ENCODE assay signal across 8 mouse cellular contexts in genomic region chr2:158409595-158410021, GRCm38 (mm10). TPM values are rescaled to one million over a fixed set of nuclear protein-coding genes. Genes with fewer than 3 reads are reported as not detected.
DNase-seq lines count a peak whose midpoint lies in the region; ATAC-seq and TF ChIP-seq lines count a peak whose summit lies in the region.

Gene Ralgapb, plus strand, starts transcription at chr2:158409848.

- peak; percentile 88 for ATAC-seq in heart, embryonic 15.5 days (replicated peaks; ENCODE audit: insufficient number of reproducible peaks, insufficient read depth, low FRiP score, low read depth)
- peak; percentile 84 for ATAC-seq in liver, embryonic 14.5 days (ENCODE audit: insufficient read depth)
- ATAC-seq in neural tube, embryonic 11.5 days (ENCODE audit: insufficient read depth, low FRiP score, low TSS enrichment): peak; percentile 87
- ATAC-seq in stomach, postnatal 0 days (ENCODE audit: low FRiP score, low TSS enrichment): peak; percentile 89

- H3K9ac ChIP-seq in heart, embryonic 15.5 days: peak within 1 kb of the TSS; percentile 90
- peak within 1 kb of the TSS; percentile 97 for H3K9ac ChIP-seq in liver, embryonic 14.5 days (replicated peaks)
- peak within 1 kb of the TSS; percentile 84 for H3K9ac ChIP-seq in neural tube, embryonic 11.5 days (ENCODE audit: low read length)
- peak within 1 kb of the TSS; percentile 91 for H3K9ac ChIP-seq in stomach, postnatal 0 days (ENCODE audit: low read length)

- DNase-seq in CD8-positive naive resting alpha-beta T cell, adult 2 months (ENCODE audit: low read depth in 2 of 2, low spot score in 2 of 2): peak; percentile 98 to 99
- DNase-seq in c-Kit-positive CD71-negative TER-119-negative erythroid progenitor cells, embryonic 14.5 days (ENCODE audit: low read depth): peak; percentile 95
- DNase-seq in forebrain, embryonic 10.5 days (ENCODE audit: extremely low spot score, low spot score): peak; percentile 99
- DNase-seq in kidney, postnatal 25 days: peak; percentile 98
- peak; percentile 91 to 94 (median 93) for DNase-seq in liver, embryonic 14.5 days (ENCODE audit: low read depth in 3 of 3, low spot score in 3 of 3)
- peak; percentile 99 for DNase-seq in neural tube, embryonic 11.5 days (ENCODE audit: low spot score)
- peak; percentile 98 for DNase-seq in stomach, postnatal 0 days (ENCODE audit: low spot score)

- H3K4me2 ChIP-seq in heart, embryonic 15.5 days: peak within 1 kb of the TSS; percentile 93
- H3K4me2 ChIP-seq in liver, embryonic 14.5 days (ENCODE audit: low read depth): peak within 1 kb of the TSS; percentile 97
- peak within 1 kb of the TSS; percentile 92 for H3K4me2 ChIP-seq in neural tube, embryonic 11.5 days (ENCODE audit: low read depth)
- H3K4me2 ChIP-seq in stomach, postnatal 0 days (replicated peaks; ENCODE audit: low read depth): peak within 1 kb of the TSS; percentile 90

- H3K4me3 ChIP-seq in forebrain, embryonic 10.5 days: peak within 1 kb of the TSS; percentile 96
- H3K4me3 ChIP-seq in heart, embryonic 15.5 days: peak within 1 kb of the TSS; percentile 97
- peak within 1 kb of the TSS; percentile 84 to 99 for H3K4me3 ChIP-seq in liver, embryonic 14.5 days (ENCODE audit: insufficient read depth in 1 of 2, low read depth in 2 of 2, low read length in 2 of 2)
- H3K4me3 ChIP-seq in neural tube, embryonic 11.5 days (ENCODE audit: low read depth, low read length): peak within 1 kb of the TSS; percentile 91
- H3K4me3 ChIP-seq in stomach, postnatal 0 days (ENCODE audit: low read depth, low read length): peak within 1 kb of the TSS; percentile 85

- peak within 1 kb of the TSS; percentile 93 for H3K27ac ChIP-seq in forebrain, embryonic 10.5 days
- H3K27ac ChIP-seq in heart, embryonic 15.5 days: peak within 1 kb of the TSS; percentile 91
- peak within 1 kb of the TSS; percentile 67 for H3K27ac ChIP-seq in liver, embryonic 14.5 days
- peak within 1 kb of the TSS; percentile 81; the same call in 1 of the 2 replicates for H3K27ac ChIP-seq in neural tube, embryonic 11.5 days (ENCODE audit: low read depth, low read length)
- H3K27ac ChIP-seq in stomach, postnatal 0 days (replicated peaks): peak within 1 kb of the TSS; percentile 93

- no peaks in the 10 kb centered on the region for H3K36me3 ChIP-seq in forebrain, embryonic 10.5 days (replicated peaks)
- H3K36me3 ChIP-seq in heart, embryonic 15.5 days: no peaks in the 10 kb centered on the region
- H3K36me3 ChIP-seq in liver, embryonic 14.5 days (replicated peaks; ENCODE audit: control insufficient read depth, insufficient read depth, low read depth): no peaks in the 10 kb centered on the region
- no peaks in the 10 kb centered on the region for H3K36me3 ChIP-seq in neural tube, embryonic 11.5 days (ENCODE audit: control insufficient read depth, insufficient read depth, low read length)
- H3K36me3 ChIP-seq in stomach, postnatal 0 days (ENCODE audit: control insufficient read depth, insufficient read depth, low read length): no peaks in the 10 kb centered on the region

- H3K27me3 ChIP-seq in forebrain, embryonic 10.5 days (ENCODE audit: poor library complexity, severe bottlenecking): no peaks in the 10 kb centered on the region
- peaks cover 3% of the 10 kb centered on the region; the same call in 1 of the 2 replicates for H3K27me3 ChIP-seq in heart, embryonic 15.5 days
- H3K27me3 ChIP-seq in liver, embryonic 14.5 days (ENCODE audit: control insufficient read depth, insufficient read depth, low read length): no peaks in the 10 kb centered on the region
- H3K27me3 ChIP-seq in neural tube, embryonic 11.5 days (ENCODE audit: control insufficient read depth, insufficient read depth, low read length): no peaks in the 10 kb centered on the region
- no peaks in the 10 kb centered on the region for H3K27me3 ChIP-seq in stomach, postnatal 0 days (ENCODE audit: control insufficient read depth, insufficient read depth, low read length)

- H3K9me3 ChIP-seq in forebrain, embryonic 10.5 days: no peaks in the 10 kb centered on the region
- H3K9me3 ChIP-seq in heart, embryonic 15.5 days (replicated peaks): no peaks in the 10 kb centered on the region
- H3K9me3 ChIP-seq in liver, embryonic 14.5 days (ENCODE audit: control insufficient read depth, low read length): no peaks in the 10 kb centered on the region
- no peaks in the 10 kb centered on the region for H3K9me3 ChIP-seq in neural tube, embryonic 11.5 days (ENCODE audit: control insufficient read depth, low read length)
- H3K9me3 ChIP-seq in stomach, postnatal 0 days (ENCODE audit: control insufficient read depth, low read length): no peaks in the 10 kb centered on the region

- TF ChIP-seq EP300 in liver, embryonic 14.5 days (IDR thresholded peaks at IDR 0.05; ENCODE audit: low read depth): no peak
- no peak for TF ChIP-seq EP300 in stomach, postnatal 0 days (optimal IDR thresholded peaks at IDR 0.05)

- TF ChIP-seq CTCF in liver, embryonic 14.5 days (IDR thresholded peaks at IDR 0.05; ENCODE audit: low read depth): peak; percentile 82
- TF ChIP-seq CTCF in stomach, postnatal 0 days (IDR thresholded peaks at IDR 0.05; ENCODE audit: low read depth): peak; percentile 80

- WGBS in forebrain, embryonic 10.5 days: under 1% methylated on average over 46 of the region's 46 CpGs
- WGBS in heart, embryonic 15.5 days: 0% methylated on average over 46 of the region's 46 CpGs
- WGBS in liver, embryonic 14.5 days (ENCODE audit: insufficient replicate concordance): under 1% methylated on average over 43 of the region's 46 CpGs
- WGBS in neural tube, embryonic 11.5 days: 0% methylated on average over 40 of the region's 46 CpGs
- WGBS in stomach, postnatal 0 days: under 1% methylated on average over 45 of the region's 46 CpGs

- peaks cover 19% of the 10 kb centered on the region for H3K4me1 ChIP-seq in forebrain, embryonic 10.5 days
- H3K4me1 ChIP-seq in heart, embryonic 15.5 days (replicated peaks): peaks cover 26% of the 10 kb centered on the region
- peaks cover 22 to 28% of the 10 kb centered on the region in 2 experiments for H3K4me1 ChIP-seq in liver, embryonic 14.5 days (replicated peaks; ENCODE audit: control insufficient read depth in 2 of 2, insufficient read depth in 2 of 2, low read length in 1 of 2)
- peaks cover 7% of the 10 kb centered on the region for H3K4me1 ChIP-seq in neural tube, embryonic 11.5 days (ENCODE audit: control insufficient read depth, insufficient read depth, low read length)
- 0 out of 2 replicates have a peak, but pooled peaks cover 5% of the 10 kb centered on the region for H3K4me1 ChIP-seq in stomach, postnatal 0 days (replicated peaks; ENCODE audit: control insufficient read depth, insufficient read depth)

RNA-seq across cellular contexts. Expression of gene Ralgapb, which starts in this region (rescaled TPM):
- 12.8 and 13.6 TPM in 2 replicates for polyA plus RNA-seq in forebrain, embryonic 10.5 days (2016; fragmentation: Nextera tagmentation; extraction: Ambion mirVana)
- 11.0 and 12.7 TPM in 2 replicates for polyA plus RNA-seq in heart, embryonic 15.5 days (2015; fragmentation: Nextera tagmentation; extraction: Ambion mirVana)
- 3.4 and 4.7 TPM in 2 replicates for polyA plus RNA-seq in liver, embryonic 14.5 days (2012; rRNA removed)
- polyA plus RNA-seq in liver, embryonic 14.5 days (2014; fragmentation: Nextera tagmentation; extraction: Ambion mirVana): 5.5 and 5.6 TPM in 2 replicates
- 23.1 and 24.8 TPM in 2 replicates for polyA plus RNA-seq in neural tube, embryonic 11.5 days (2014; fragmentation: Nextera tagmentation; extraction: Ambion mirVana)
- polyA plus RNA-seq in stomach, postnatal 0 days (2015; fragmentation: Nextera tagmentation; extraction: Ambion mirVana): 11.4 and 14.1 TPM in 2 replicates

Comparison
In these comparisons a context has a peak if more than half of its experiments do, and no peak if none do; other contexts are left out.
1. Peak in every context shown above with its lines: DNase-seq, ATAC-seq, H3K4me3 ChIP-seq and H3K27ac ChIP-seq.